Mouse (Mus musculus): ENCODE data around the gene Pgam5.

Pgam5 gene

DNA sequence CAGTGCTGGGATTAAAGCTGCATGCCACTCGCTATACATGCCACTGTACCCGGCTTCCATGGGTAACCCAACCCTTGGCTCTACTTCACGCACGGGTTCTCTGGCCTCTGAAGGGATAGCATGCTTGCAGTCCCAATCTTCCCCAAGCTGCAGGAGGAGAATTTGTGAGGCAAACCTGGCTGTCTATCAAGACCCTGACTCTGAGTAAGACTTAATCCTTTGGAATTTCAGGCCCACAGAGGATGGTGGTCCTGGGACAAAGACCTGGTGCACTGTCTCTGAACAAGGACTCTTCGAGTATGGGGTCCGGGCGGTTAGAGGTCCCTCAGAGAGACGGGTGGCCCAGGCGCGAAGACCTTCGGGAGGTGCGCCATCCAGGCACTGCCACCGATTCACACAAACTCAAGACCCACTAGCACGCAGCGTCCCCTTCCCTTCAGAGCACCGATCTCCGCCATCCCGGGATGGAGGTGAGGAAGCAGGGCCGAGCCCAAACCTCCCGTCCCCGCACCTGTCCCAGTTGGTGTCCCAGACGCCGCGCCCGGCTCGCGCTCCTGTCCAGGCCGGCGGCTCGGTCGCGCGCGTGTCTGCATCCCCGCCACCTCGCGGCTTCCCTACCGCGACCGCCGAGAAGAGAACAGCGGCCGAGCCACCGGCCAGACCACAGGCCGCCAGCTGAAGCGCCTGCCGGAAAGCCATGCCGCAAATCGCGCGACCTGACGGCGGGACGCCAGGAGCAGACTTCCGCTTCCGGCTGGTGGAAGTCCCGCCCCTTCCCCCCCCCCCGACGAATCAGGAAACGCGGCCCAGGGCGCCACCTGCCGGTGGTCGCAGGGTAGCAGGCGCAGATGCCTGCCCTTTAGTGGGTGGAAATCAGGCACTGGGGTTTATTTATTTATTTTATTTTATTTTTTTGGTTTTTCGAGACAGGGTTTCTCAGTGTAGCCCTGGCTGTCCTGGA lies at the start of gene Pgam5:
Gene Pgam5 (minus strand): TSS at position 773 of the 961 bp plus-strand sequence.
- DNase-seq (ENCODE audit: low spot score in 2 of 2), result peak; percentile 76 to 85

DNA sequence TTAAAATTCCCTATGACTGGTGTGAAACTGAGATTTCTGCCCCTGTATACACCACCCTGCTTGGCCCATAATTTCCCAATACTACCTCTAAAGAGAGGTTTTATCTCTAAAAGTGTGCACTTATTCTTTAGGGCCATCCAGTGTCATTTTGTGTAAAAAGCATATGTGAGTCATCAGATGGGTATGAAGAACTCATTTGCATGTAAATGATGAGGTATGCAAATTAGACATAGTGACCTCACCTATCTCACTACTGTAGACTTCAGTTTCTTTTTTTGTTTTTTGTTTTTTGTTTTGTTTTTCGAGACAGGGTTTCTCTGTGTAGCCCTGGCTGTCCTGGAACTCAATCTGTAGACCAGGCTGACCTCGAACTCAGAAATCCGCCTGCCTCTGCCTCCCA lies 43.4 kb upstream of the Pgam5 start:
- DNase-seq (ENCODE audit: low spot score in 2 of 2), result no peak

DNA sequence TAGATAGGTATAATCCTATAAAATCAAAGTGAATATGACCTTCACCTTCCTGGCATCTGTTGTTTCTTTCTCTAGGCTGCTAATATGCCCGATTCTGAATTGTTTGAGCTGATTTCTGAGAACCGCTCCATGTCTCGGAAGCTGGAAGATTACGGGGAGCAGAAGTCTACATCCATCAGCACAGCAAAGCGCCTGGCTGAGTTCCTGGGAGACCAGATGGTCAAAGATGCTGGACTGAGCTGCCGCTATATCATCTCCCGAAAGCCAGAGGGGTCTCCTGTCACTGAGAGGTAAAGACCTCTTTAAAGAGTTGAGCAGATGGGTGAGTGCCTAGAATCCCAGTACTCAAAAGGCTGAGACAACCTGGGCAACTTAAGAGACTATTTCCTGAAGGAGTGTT lies 39.1 kb upstream of the Pgam5 start:
- no peak for DNase-seq (ENCODE audit: low spot score in 2 of 2)

DNA sequence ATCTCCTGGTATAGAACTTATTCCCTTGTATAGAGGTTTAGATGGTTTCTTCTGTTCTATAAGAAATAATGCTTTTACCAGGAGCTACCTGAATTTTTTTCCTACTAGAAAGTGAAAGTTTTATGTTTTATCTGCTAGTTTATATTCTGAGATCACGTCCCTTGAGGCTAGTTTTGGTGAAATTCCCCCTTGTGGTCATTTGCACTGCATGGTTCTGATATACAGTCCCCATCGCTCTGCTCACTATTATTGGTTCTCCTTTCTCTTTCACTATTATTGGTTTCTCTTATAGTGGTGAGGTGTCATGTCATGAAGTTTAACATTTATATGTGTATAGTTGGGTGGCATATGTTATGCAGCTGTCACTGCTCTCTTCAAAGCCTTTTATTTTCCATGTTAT lies 30.9 kb upstream of the Pgam5 start:
- DNase-seq (ENCODE audit: low spot score in 2 of 2), result no peak

DNA sequence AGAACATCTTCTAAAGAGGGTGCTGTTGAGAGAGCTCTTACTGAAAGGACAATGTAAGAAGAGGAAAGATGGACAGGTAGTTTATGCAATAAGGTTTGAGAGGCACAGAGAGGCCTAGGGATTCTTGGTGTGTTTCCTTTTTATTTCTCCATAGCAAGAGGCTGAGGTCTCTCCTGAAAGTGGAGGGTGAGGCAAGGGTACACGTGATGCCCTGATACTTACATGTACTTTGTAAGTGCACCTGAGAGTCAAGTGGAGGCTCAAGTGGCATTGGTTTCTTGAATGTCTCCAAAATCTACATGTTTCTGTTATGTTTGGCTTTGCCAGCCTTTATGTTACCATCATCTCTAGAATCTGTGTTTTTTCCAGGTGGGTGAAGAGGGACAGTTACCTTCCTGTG lies 26.9 kb upstream of the Pgam5 start:
- DNase-seq (ENCODE audit: low spot score in 2 of 2), result no peak

DNA sequence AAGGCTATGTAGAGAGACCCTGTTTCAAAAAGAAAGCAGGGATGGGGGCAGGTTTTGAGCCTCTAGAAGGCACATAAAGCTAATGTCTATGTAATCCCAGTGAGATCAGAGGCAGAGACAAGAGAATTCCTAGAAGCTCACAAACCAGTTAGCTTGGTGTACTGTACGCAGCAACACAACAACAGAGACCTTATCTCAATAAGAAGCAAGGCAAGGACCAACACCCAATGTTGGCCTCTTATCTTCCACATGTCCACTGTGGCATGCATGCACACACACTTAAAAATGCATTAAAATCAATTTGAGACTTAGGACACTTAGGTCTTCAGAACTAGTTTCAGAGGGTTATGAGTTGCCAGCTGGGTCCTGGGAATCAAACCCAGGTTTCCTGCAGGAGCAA lies 21.9 kb upstream of the Pgam5 start:
- DNase-seq (ENCODE audit: low spot score in 2 of 2), result no peak

DNA sequence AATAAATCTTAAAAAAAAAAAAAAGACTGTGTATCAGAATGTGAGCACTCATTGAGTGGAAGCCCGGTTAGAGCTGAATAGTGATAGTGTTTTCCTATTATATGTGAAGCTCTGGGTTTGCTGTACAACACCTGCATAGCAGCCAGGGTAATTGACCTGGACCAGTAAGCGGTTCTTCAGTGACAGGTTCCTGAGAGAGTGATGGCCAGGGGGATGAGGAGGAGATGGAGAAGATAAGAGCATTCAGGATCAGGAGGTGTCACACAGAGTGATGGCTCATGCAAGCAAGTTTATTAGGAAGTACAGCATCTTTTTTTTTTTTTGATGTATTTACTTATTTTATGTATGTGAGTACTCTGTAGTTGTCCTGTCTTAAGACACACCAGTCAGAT lies 17.4 kb upstream of the Pgam5 start:
- no peak for DNase-seq (ENCODE audit: low spot score in 2 of 2)

DNA sequence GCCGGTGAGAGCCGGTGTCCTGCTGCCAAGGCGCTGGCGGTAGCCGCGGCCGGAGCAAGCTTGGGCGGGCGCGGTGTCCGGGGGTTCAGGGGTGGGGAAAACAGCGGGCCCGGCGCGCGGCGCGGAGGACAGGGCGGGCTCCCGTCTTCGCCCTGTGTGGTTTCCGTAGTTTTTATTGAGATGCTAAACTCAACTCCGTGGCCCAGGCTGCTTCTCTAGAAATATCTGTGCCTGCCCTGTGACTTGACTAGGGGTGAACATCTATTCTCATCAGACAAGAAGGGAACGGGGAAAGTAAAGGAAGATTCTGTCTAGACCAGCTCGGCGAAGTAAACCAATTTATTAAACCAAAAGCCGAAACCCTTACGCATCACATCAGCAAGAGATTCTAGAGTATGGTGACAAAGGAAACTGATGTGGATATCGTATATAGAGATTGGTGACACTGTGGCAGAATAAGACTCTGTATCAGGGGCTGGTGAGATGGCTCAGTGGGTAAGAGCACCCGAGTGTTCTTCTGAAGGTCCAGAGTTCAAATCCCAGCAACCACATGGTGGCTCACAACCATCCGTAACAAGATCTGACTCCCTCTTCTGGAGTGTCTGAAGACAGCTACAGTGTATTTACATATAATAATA lies 16.9 kb upstream of the Pgam5 start:
- DNase-seq (ENCODE audit: low spot score in 2 of 2), result no peak

DNA sequence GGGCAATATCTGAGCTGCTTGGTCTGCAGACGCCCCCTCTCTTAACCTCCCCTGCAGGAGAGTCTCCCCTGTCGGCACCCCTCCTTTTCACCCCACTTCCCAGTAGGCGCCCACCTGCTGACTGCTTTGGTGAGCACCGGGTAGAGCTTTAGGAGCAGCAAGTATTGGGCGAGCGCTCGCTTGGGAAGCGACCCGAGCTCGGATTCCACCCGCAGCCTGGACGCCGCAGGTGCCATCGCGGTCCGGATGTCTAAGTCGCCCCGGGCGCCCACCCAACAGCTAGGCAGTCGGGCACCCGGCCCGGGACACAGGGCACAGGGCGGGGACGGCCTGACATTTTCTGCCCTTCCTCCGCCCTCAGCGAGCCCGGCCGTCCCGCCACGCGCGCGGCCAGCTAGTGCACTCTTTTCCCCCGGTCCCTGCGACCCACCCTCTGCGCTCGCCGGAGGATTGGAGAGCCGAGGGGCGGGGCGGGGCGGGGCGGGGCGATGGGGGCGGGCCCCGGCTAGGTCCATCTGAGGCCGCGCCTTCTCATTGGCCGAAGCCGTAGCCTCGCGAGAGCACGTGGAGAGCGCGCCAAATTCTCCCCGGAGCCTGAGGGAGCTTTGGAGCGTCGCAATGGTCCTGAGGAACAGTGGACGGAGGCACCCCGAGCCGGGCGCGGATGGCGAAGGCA lies 16.2 kb upstream of the Pgam5 start, which contains the start of the genes Pxmp2 and Pole:
Gene Pxmp2 (minus strand): TSS at position 417 of the 676 bp plus-strand sequence.
Gene Pole (plus strand): TSS at position 537 of the 676 bp plus-strand sequence.
- peak; percentile 75 to 82 for DNase-seq (ENCODE audit: low spot score in 2 of 2)

DNA sequence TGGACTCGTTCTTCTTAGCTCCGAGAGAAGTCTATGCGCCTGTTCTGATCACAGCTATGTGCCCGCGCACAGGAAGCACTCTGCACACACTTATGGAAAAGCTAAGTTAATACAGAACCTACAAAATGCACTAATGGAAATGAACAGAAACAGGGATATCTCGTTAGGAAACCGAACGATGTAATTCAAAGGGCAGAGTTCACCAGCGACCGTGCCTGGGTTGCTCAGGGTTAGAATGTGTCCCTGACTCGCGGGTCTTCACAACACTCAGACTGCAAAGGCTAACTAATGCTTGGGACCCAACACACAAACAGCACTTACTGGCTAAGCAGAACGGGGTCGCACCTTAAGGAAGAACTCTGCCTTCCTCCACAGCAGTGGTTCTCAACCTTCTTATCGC lies 15.4 kb upstream of the Pgam5 start:
- DNase-seq (ENCODE audit: low spot score in 2 of 2), result no peak

DNA sequence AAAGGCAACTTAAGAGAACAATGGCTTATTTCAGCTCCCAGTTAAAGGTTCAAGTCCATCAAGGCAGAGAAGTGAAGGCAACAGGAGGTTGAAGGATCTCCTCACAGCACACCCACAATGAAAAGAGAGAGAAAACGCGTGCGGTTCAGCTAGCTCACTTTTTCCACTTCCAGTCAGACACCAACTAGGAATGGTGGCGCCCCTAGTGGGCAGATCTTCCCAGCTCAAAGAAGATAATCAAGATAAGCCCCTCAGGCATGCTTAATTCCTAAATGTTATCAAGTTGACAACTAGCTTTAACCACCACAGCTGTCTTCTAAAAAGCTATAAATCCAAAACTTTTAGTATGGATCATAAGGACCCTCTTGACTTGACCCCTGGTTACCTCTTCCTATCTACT lies 14.8 kb upstream of the Pgam5 start:
- peak; percentile 55 to 72 for DNase-seq (ENCODE audit: low spot score in 2 of 2)

DNA sequence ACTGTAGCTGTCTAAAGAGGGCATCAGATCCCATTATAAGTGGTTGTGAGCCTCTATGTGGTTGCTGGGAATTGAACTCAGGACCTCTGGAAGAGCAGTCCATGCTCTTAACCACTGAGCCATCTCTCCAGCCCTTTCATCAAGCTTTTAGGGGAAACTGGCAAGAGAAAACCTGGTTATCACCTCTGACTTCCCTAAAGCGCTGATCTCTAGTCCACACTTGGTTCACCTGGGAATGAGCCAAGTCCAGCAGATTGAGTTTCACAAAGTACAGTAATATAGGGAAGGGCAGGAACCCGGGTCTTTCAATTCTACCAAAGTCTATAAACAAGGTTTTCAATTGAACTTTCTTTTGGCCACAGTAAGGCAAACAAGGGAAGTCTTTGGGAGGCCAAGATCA lies 12.3 kb upstream of the Pgam5 start:
- no peak for DNase-seq (ENCODE audit: low spot score in 2 of 2)

DNA sequence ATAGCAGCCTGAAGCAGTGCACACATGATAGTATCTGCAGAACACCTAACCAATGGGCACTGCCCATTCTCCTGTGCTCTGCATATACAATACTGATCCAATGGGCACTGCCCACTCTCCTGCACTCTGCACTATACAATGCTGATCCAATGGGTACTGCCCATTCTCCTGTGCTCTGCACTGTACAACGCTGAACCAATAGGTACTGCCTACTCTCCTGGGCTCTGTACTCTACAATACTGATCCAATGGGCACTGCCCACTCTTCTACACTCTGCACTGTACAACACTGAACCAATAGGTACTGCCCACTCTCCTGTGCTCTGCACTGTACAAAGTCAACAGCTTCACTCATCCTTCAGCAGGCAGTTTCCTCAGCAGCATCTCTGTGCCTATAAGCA lies 7.2 kb upstream of the Pgam5 start:
- DNase-seq (ENCODE audit: low spot score in 2 of 2), result no peak

DNA sequence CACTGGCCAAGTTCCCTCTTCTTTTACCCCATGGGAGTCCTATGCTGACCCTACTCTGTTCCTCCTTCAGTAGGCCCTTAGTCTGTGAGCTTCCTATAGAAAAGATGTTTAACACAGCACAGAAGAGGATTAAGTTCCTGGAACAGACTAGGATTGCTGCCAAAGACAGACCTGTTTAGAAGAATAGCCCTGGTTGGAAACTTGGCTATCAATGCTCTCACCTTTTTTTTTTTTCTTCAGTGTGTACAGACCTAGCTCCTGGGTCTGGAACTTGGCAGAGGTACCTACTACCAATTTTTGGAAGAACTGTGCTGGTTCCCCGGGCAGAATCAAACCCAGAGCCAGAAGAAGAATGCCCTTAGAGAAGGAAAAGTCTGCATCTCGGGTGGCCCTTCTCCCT lies 6.7 kb upstream of the Pgam5 start:
- DNase-seq (ENCODE audit: low spot score in 2 of 2), result no peak

DNA sequence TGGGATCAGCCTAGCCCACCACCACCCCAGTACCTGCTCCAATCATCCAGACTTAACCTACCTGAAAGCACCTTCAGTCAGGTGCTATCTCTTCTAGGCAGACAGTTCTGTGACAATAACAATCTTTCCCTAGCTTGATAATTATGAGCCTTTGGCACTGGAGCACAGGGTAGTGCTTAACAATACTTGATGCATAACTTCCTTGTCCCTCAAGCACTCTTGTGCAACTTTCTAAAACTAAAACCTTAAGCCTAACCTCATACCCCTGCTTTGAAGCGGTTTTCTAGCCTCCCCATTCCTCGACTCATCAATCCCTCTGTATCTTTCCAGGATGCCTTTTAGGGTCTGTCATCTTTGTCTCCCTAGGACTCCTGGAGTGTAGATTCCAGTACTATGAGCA lies 5.1 kb upstream of the Pgam5 start:
- no peak for DNase-seq (ENCODE audit: low spot score in 2 of 2)

DNA sequence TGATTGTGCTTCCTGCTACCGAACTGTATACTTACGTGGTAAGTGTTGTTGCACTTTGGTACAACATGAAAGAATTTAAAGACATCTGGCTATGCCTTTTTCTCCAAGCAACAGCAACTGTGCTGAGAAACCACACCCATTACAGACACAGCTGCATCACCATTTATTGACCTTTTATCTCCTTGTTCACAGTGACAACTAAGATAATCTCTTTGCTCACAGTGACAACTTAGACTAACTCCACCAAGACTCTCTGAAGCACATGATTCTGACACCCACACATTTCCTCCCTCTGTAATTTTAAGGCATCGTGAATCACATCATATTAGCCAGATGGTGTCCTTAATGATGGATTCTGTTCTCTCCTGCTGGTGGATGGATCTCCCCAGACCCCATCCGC lies 4.4 kb upstream of the Pgam5 start:
- DNase-seq (ENCODE audit: low spot score in 2 of 2), result no peak

DNA sequence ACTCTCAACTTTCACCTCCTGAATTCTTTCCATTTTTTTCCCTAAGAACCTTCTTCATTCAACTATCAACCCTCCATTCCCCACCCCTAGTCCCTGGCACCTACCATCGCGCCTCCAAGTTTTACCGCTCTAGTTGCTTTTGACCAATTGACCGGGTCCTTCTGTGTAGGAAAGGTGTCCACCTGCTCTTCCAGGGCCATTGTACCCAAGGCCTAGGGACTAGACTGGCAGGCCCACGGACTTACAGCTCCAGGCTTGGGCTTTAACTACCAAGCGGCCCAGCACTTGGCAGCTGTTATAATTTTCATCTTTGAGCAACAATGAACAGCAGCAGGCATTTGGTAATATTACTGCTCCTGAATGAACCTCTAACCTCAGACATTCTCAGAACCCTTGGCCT lies 529 bp upstream of the Pgam5 start:
- DNase-seq (ENCODE audit: low spot score in 2 of 2), result no peak

DNA sequence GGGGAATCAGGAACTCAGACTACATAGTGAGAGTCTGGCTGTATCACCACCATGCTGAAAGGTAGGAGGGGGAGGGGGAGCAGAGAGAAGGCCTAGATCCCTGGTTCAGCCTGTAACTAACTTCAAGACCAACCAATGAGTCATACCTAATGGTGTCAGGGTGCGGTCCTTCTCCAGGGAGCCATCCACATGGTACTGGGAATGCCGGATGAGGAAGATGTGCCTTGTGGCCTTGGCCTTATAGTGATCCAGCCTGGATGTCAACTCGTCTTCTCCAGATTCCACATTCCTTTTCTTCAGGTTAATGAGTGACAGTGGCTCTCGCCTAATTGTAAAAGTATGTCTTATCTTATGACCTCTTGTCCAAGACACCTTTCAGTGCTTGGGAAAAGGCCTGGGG lies 2.8 kb downstream of the Pgam5 start:
- DNase-seq (ENCODE audit: low spot score in 2 of 2), result no peak

DNA sequence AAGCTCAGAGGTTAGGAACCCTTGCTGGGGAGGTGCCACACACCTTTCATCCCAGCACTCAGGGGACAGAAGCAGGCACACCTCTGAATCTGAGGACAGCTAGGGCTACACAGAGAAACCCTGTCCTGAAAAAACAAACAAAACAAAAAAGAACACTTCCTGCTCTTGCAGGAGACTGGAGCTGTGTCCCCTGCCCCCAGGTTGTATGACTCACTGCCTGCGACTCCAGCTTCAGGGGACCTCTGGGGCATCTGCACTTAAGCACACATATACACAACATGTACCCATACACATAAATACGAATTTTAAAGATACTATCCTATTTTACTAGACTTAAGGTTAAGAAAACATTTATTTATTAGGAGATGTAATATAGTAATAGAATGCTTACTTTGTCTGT lies 25.6 kb downstream of the Pgam5 start:
- no peak for DNase-seq (ENCODE audit: low spot score in 2 of 2)

DNA sequence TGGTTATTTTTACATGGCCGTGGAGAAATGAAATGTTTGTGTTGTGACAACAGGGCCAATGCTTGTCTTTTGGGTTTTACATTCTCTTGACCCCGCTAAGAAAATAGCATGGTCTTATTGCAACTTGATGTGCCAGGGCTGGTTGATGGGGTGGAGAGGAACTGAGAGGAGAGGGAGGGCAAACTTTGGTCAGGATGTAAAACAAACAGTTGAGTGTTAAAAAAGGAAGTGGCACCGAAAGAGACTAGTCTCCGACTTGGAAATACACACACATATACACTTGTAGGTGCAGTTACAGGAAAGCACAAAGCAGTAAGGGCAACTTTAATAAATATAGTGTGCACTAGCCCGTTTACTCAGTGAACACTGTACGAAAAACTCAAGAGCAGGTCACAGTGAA lies 37.4 kb downstream of the Pgam5 start:
- DNase-seq (ENCODE audit: low spot score in 2 of 2), result peak in 1 of 2 experiments; percentile 21

DNA sequence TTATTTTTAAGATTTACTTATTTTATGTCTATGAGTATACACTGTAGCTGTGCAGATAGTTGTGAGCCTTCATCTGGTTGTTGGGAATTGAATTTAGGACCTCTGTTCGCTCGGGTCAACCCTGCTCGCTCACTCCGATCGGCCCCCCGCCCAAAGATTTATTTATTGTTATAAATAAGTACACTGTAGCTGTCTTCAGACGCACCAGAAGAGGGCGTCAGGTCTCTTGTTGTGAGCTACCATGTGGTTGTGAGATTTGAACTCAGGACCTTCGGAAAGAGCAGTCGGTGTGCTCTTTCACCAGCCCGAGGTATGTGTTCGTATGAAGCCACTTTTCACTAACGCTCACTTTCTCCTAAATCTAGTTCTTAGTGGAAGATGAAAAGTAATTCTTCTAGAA lies 38.1 kb downstream of the Pgam5 start:
- peak in 1 of 2 experiments; percentile 12 for DNase-seq (ENCODE audit: low spot score in 2 of 2)

DNA sequence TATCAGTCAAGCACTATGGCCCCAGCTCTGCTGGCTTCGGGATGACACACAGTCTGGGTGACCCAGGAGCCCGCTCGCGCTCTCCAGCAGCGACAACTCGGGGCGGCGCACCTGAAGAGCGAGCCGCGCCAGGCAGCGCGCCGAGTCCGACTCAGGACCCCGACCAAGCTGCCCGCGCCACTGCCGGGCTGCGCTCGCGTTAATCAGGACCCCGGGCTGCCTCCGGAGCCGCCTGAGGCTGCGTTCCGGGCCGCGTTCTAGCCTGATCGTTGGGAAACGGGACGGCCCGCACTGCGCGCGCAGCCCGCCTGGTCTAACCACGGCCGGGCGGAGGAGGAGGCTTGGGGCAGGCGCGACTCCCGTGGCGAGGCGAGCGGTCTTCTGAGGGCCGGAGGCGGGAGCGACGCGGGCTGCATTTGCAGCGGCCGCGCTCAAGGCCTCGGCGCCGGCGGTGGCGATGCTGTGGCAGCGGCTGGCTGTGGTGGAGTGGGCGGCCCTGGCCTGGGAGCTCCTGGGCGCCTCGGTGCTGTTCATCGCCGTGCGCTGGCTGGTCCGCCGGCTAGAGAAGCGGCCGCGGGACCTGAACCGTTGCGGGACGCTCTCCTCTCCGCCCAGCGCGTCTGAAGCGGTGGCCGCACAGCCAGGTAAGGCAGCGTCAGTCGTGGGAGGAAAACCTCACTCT lies 38.8 kb downstream of the Pgam5 start, which contains the start of gene Ankle2:
Gene Ankle2 (plus strand): TSS at position 225 of the 682 bp plus-strand sequence.
- peak; percentile 91 to 92 for DNase-seq (ENCODE audit: low spot score in 2 of 2)

All from natural killer cell, adult 2 months (primary cell).